Mouse (Mus musculus): ENCODE data around the gene Sbk2. TPM values are rescaled to one million over a fixed set of nuclear protein-coding genes. Genes with fewer than 3 reads are reported as not detected.

Gene Sbk2
- polyA plus RNA-seq, 1 experiment from 2014 or later, result not detected

DNA sequence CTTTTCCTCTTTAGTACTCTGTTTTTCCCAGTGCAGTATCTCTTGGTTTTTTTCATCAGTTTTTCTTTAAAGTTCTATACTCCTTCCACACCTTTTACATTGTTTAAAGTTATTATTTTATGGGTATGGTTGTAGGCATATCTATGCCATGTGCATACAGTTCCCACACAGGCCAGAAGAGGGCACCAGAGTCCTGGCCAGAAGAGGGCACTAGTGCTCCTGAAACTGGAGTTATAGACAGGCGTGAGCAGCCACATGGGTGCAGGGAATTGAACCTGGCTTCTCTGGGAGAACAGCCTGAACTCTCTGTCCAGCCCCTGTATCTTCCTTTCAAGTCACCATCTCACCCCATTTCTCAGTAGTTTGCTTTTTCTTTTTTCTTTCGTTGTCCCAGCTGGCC lies 25.8 kb downstream of the Sbk2 start:
- H3K27ac ChIP-seq, result no peak overlapping the region
- H3K9me3 ChIP-seq (ENCODE audit: control insufficient read depth, low read length), result no peaks in the 10 kb centered on the region
- H3K4me1 ChIP-seq (replicated peaks; ENCODE audit: control insufficient read depth, insufficient read depth, low read length), result no peaks in the 10 kb centered on the region
- H3K4me2 ChIP-seq (replicated peaks), result no peak overlapping the region
- no peak overlapping the region for H3K4me3 ChIP-seq (replicated peaks; ENCODE audit: low read length)
- ATAC-seq (ENCODE audit: low FRiP score) (no peak), DNase-seq (ENCODE audit: low spot score) (peak; percentile 57)
- H3K27me3 ChIP-seq (ENCODE audit: control insufficient read depth, insufficient read depth, low read length), result no peaks in the 10 kb centered on the region
- H3K9ac ChIP-seq, result no peak overlapping the region
- H3K36me3 ChIP-seq (replicated peaks; ENCODE audit: control insufficient read depth, insufficient read depth), result no peaks in the 10 kb centered on the region
- 37% methylated on average over 2 of the region's 2 CpGs for WGBS

DNA sequence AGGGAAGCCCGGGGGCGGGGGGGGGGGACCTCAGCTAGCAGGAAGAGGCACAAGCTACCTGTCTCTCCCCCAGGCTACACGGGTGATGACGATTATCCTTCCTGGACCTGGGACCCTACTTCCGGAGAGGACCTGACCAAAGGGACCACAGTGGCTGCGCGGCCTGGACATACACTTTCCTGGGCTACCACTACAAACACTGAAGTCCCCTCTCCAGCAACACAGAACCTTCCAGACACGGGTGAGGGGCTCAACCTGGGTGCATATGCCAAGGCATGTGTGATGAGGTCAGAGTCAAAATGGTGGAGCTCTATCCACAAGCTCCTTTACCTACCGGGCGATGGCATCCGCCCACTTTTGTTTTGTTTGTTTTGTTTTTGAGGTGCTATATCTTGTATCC lies 26.8 kb downstream of the Sbk2 start:
- Histone ChIP-seq H3K4me1 (replicated peaks; ENCODE audit: control insufficient read depth, insufficient read depth, low read length) (no peaks in the 10 kb centered on the region), H3K27ac (no peak overlapping the region), H3K36me3 (replicated peaks; ENCODE audit: control insufficient read depth, insufficient read depth) (no peaks in the 10 kb centered on the region), H3K27me3 (ENCODE audit: control insufficient read depth, insufficient read depth, low read length) (no peaks in the 10 kb centered on the region), H3K4me3 (replicated peaks; ENCODE audit: low read length) (no peak overlapping the region), H3K9me3 (ENCODE audit: control insufficient read depth, low read length) (no peaks in the 10 kb centered on the region), H3K4me2 (replicated peaks) (no peak overlapping the region), H3K9ac (no peak overlapping the region)
- DNase-seq (ENCODE audit: low spot score) (no peak), ATAC-seq (ENCODE audit: low FRiP score) (no peak)
- WGBS, result 81% methylated on average over 10 of the region's 11 CpGs

DNA sequence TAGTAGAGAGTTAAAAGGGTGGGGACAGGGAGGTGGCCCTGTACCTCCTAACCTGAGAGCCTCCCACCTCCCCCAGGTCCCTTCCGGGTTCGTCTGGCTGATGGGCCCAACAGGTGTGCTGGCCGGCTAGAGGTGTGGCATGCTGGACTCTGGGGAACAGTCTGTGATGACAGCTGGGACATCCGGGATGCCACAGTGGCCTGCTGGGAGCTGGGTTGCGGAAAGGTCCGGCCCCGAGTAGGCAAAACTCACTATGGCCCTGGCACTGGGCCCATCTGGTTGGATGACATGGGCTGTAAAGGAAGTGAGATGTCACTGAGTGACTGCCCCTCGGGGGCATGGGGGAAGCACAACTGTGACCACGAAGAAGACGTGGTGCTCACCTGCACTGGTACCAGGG lies 27.4 kb downstream of the Sbk2 start:
- no peaks in the 10 kb centered on the region for H3K27me3 ChIP-seq (ENCODE audit: control insufficient read depth, insufficient read depth, low read length)
- no peak for ATAC-seq (ENCODE audit: low FRiP score)
- H3K4me2 ChIP-seq (replicated peaks), result no peak overlapping the region
- no peak overlapping the region for H3K27ac ChIP-seq
- no peaks in the 10 kb centered on the region for H3K36me3 ChIP-seq (replicated peaks; ENCODE audit: control insufficient read depth, insufficient read depth)
- H3K9ac ChIP-seq, result no peak overlapping the region
- DNase-seq (ENCODE audit: low spot score), result no peak
- H3K9me3 ChIP-seq (ENCODE audit: control insufficient read depth, low read length), result no peaks in the 10 kb centered on the region
- H3K4me3 ChIP-seq (replicated peaks; ENCODE audit: low read length), result no peak overlapping the region
- no peaks in the 10 kb centered on the region for H3K4me1 ChIP-seq (replicated peaks; ENCODE audit: control insufficient read depth, insufficient read depth, low read length)
- WGBS, result 77% methylated on average over 10 of the region's 10 CpGs

DNA sequence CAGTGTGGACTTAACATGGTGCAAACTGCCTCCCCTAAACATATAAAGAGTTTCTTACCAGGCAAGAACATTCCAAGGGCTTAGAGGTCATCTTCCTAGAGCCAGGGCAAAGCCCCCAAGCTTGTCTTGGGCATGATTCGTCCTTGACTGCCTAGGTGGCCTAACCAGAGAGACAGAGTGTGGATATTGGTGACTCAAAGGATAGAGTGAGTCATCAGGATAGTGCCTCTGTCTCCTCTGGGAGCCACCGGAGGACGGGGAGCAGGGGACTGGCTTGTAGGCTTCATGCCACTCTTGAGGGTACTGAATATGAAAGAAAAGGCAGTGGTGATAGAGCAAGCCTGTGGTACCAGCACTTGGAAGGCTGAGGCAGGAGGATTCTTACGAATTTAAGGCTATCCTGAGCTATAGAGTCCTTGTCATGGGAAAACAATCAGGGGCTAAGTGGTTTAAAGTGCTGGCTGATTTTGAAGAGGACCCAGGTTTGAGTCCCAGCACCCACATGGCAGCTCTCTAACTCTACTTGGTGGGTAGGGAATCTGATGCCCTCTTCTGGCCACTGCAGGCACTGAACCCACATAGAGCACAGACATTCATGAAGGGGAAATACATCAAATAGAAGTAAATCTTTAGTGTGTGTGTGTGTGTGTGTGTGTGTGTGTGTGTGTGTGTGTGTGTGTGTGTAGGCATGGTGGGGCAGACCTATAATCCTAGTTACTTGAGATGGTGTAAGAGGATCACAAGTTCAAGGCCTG lies 29.9 kb downstream of the Sbk2 start:
- H3K4me1 ChIP-seq (replicated peaks; ENCODE audit: control insufficient read depth, insufficient read depth, low read length), result no peaks in the 10 kb centered on the region
- DNase-seq (ENCODE audit: low spot score) (no peak), ATAC-seq (ENCODE audit: low FRiP score) (no peak)
- H3K9ac ChIP-seq, result no peak overlapping the region
- no peak overlapping the region for H3K4me2 ChIP-seq (replicated peaks)
- no peak overlapping the region for H3K4me3 ChIP-seq (replicated peaks; ENCODE audit: low read length)
- WGBS, result 74% methylated on average over 4 of the region's 4 CpGs
- no peaks in the 10 kb centered on the region for H3K27me3 ChIP-seq (ENCODE audit: control insufficient read depth, insufficient read depth, low read length)
- no peak overlapping the region for H3K27ac ChIP-seq
- H3K9me3 ChIP-seq (ENCODE audit: control insufficient read depth, low read length), result no peaks in the 10 kb centered on the region
- H3K36me3 ChIP-seq (replicated peaks; ENCODE audit: control insufficient read depth, insufficient read depth), result no peaks in the 10 kb centered on the region

GRCm38 (mm10) chr7:4933103-4933502 lies 31.1 kb downstream of the Sbk2 start:
- no peaks in the 10 kb centered on the region for H3K36me3 ChIP-seq (replicated peaks; ENCODE audit: control insufficient read depth, insufficient read depth)
- no peak overlapping the region for H3K4me3 ChIP-seq (replicated peaks; ENCODE audit: low read length)
- 66% methylated on average over 12 of the region's 12 CpGs for WGBS
- no peaks in the 10 kb centered on the region for H3K4me1 ChIP-seq (replicated peaks; ENCODE audit: control insufficient read depth, insufficient read depth, low read length)
- ATAC-seq (ENCODE audit: low FRiP score) (no peak), DNase-seq (ENCODE audit: low spot score) (no peak)
- no peaks in the 10 kb centered on the region for H3K9me3 ChIP-seq (ENCODE audit: control insufficient read depth, low read length)
- no peak overlapping the region for H3K9ac ChIP-seq
- no peak overlapping the region for H3K4me2 ChIP-seq (replicated peaks)
- H3K27ac ChIP-seq, result no peak overlapping the region
- no peaks in the 10 kb centered on the region for H3K27me3 ChIP-seq (ENCODE audit: control insufficient read depth, insufficient read depth, low read length)

DNA sequence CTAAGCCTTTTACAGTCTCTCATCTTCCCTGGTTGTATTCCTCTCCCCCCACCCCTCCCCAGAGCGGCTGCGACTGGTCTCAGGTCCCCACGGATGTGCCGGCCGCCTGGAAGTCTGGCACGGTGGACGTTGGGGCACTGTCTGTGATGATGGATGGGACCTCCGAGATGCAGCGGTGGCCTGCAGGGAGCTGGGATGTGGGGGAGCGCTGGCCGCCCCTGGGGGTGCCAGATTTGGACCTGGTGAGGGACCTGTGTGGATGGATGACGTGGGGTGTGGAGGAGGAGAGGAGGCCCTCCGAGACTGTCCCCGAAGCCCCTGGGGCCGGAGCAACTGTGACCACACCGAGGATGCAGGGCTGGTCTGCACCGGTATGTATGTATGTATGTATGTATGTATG lies 35.9 kb downstream of the Sbk2 start:
- ATAC-seq (ENCODE audit: low FRiP score) (no peak), DNase-seq (ENCODE audit: low spot score) (no peak)
- Histone ChIP-seq H3K4me3 (replicated peaks; ENCODE audit: low read length) (no peak overlapping the region), H3K4me1 (replicated peaks; ENCODE audit: control insufficient read depth, insufficient read depth, low read length) (peaks cover 28% of the 10 kb centered on the region), H3K9ac (no peak overlapping the region), H3K9me3 (ENCODE audit: control insufficient read depth, low read length) (no peaks in the 10 kb centered on the region), H3K4me2 (replicated peaks) (no peak overlapping the region), H3K27ac (no peak overlapping the region), H3K36me3 (replicated peaks; ENCODE audit: control insufficient read depth, insufficient read depth) (no peaks in the 10 kb centered on the region), H3K27me3 (ENCODE audit: control insufficient read depth, insufficient read depth, low read length) (no peaks in the 10 kb centered on the region)
- WGBS, result 67% methylated on average over 16 of the region's 17 CpGs

DNA sequence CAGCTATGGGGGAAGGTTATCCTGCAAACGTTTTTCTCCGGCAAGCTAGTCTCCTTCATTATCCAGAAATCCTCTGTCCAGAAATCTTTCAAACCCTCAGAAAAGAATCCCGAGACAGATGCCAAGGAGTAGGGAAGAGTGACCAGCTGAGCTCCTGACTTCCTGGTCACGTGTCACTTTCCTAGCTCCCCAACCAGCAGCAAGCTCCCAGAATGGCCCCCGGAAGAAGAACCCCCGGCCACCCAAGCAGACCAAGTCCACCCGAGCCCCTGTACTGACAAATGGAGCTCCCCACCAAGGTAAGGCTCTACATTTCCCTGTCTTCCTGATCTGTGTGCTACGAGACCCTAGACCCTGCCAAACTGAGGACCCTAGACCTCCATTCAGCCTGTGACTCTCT lies 36.5 kb downstream of the Sbk2 start:
- WGBS, result 67% methylated on average over 8 of the region's 8 CpGs
- DNase-seq (ENCODE audit: low spot score), result no peak
- Histone ChIP-seq H3K9ac (no peak overlapping the region), H3K27ac (no peak overlapping the region), H3K4me1 (replicated peaks; ENCODE audit: control insufficient read depth, insufficient read depth, low read length) (peaks cover 28% of the 10 kb centered on the region), H3K27me3 (ENCODE audit: control insufficient read depth, insufficient read depth, low read length) (no peaks in the 10 kb centered on the region), H3K4me2 (replicated peaks) (no peak overlapping the region), H3K9me3 (ENCODE audit: control insufficient read depth, low read length) (no peaks in the 10 kb centered on the region), H3K36me3 (replicated peaks; ENCODE audit: control insufficient read depth, insufficient read depth) (no peaks in the 10 kb centered on the region), H3K4me3 (replicated peaks; ENCODE audit: low read length) (no peak overlapping the region)
- ATAC-seq (ENCODE audit: low FRiP score), result no peak

DNA sequence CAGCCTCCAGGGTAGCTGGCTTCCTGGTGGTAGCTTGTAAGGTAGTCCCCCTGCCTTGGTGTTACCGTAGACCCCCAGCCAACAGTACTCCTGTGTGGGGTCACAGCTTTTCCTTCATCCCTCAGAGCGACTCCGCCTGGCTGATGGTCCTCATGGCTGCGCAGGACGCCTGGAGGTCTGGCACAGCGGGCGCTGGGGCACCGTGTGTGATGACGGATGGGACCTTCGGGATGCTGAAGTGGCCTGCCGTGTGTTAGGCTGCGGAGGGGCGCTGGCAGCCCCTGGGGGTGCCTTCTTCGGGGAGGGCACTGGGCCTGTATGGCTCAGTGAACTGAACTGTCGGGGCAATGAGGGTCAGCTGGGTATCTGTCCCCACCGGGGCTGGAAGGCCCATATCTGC lies 37.4 kb downstream of the Sbk2 start:
- no peak for DNase-seq (ENCODE audit: low spot score)
- WGBS, result 63% methylated on average over 16 of the region's 16 CpGs
- H3K9me3 ChIP-seq (ENCODE audit: control insufficient read depth, low read length), result no peaks in the 10 kb centered on the region
- 0 out of 2 replicates have a peak overlapping the region, but pooled peaks have one; percentile 25 for H3K9ac ChIP-seq
- H3K27ac ChIP-seq, result no peak overlapping the region
- no peak for ATAC-seq (ENCODE audit: low FRiP score)
- H3K4me1 ChIP-seq (replicated peaks; ENCODE audit: control insufficient read depth, insufficient read depth, low read length), result peaks cover 34% of the 10 kb centered on the region
- no peak overlapping the region for H3K4me2 ChIP-seq (replicated peaks)
- H3K36me3 ChIP-seq (replicated peaks; ENCODE audit: control insufficient read depth, insufficient read depth), result no peaks in the 10 kb centered on the region
- H3K4me3 ChIP-seq (replicated peaks; ENCODE audit: low read length), result no peak overlapping the region
- no peaks in the 10 kb centered on the region for H3K27me3 ChIP-seq (ENCODE audit: control insufficient read depth, insufficient read depth, low read length)

DNA sequence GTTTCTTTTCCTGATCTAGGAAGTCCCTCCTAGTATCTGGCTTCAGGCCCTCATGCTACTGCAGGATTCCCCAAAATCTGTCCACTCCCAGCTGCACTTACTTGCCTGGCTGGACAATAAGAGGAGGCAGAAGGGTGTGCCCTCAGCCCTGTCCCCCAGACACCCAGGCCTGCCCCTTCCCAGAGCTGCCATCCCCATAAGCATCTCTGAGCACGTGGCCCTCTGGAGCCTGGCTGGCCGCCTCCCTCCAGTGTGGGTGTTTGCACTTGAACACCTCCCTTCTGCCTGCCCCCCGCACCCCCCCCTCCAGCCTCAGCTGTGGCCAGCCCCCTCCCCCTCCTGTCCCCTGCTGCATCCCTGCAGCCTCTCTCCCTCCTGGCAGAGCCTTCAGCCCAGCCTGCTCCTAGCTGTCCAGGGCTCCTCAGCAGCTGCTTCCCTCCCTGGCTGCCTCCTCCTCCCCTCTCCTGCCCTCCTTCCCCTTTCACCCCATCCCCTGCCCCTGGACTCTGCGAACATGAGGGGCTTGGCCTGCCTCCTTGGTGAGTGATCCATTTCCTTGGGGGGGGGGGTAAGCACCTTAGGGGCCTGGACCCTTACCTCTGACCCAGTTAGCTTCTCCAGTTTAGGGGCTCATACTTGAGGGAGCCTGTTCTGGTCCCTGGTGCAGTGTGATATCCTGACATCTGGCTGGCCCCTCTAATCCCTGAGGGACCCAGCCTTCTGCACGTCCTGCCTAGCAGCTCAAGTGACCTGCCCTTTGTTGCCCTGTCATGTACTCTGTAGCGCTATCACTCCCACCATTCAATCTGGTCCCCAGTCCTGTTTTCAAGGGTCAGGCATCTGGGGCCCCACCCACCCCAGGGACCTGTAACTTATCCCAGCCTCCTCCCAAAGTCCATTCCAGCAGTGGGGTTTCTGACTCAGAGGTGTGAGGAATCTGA lies 38.5 kb downstream of the Sbk2 start, which contains the start of gene Ssc5d:
TSS of gene Ssc5d (plus strand) at position 345 of the 941 bp plus-strand sequence.
- H3K4me1 ChIP-seq (replicated peaks; ENCODE audit: control insufficient read depth, insufficient read depth, low read length), result peaks cover 38% of the 10 kb centered on the region
- WGBS, result 3% methylated on average over 6 of the region's 6 CpGs
- no peak for DNase-seq (ENCODE audit: low spot score)

More for the DNA sequence above, 38.5 kb downstream of the Sbk2 start, which contains the start of gene Ssc5d:
- Histone ChIP-seq H3K4me3 (replicated peaks; ENCODE audit: low read length) (no peak within 1 kb of the TSS), H3K27me3 (ENCODE audit: control insufficient read depth, insufficient read depth, low read length) (no peaks in the 10 kb centered on the region), H3K4me2 (replicated peaks) (peak within 1 kb of the TSS; percentile 82), H3K9ac (peak within 1 kb of the TSS; percentile 66; the same call in 1 of the 2 replicates), H3K9me3 (ENCODE audit: control insufficient read depth, low read length) (no peaks in the 10 kb centered on the region), H3K27ac (peak within 1 kb of the TSS; percentile 98), H3K36me3 (replicated peaks; ENCODE audit: control insufficient read depth, insufficient read depth) (peaks cover 6% of the 10 kb centered on the region)
- no peak for ATAC-seq (ENCODE audit: low FRiP score)
